Mouse (Mus musculus): ENCODE measurements around the gene Rccd1.

DNA sequence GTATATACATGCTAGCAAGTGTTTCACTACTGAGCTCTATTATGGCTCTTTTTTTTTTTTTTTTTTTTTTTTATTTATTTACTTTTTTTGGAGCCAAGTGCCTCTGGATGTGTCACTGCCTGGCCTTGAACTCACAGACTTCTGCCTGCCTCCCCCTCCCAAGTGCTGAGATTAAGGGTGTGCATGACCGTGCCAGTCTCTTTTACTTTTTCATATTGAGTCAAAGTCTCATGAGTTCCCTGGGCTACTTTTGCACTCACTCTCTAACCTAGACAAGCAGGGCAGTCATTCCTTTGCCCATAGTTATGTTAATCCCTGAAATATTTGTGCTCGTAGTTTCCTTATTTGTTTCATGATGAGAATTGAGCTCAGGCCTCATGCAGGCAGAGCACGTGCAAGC lies 42.6 kb downstream of the Rccd1 start:
- no peak for TF ChIP-seq CTCF (IDR thresholded peaks at IDR 0.05; ENCODE audit: low read depth)
- no peak for TF ChIP-seq EP300 (optimal IDR thresholded peaks at IDR 0.05)
